ENCODE assay signal across 8 mouse cellular contexts in genomic region chr11:55423756-55424155, GRCm38 (mm10). TPM values are rescaled to one million over a fixed set of nuclear protein-coding genes. Genes with fewer than 3 reads are reported as not detected.
DNase-seq lines count a peak whose midpoint lies in the region; ATAC-seq and TF ChIP-seq lines count a peak whose summit lies in the region.

No protein-coding gene starts in this region.

- H3K4me1 ChIP-seq in intestine, embryonic 14.5 days (replicated peaks; ENCODE audit: control insufficient read depth, insufficient read depth, low read length), result peaks cover 46% of the 10 kb centered on the region
- 0 out of 2 replicates have a peak, but pooled peaks cover 3% of the 10 kb centered on the region for H3K4me1 ChIP-seq in intestine, postnatal 0 days (replicated peaks; ENCODE audit: control insufficient read depth, insufficient read depth, low read length)
- H3K4me1 ChIP-seq in hindbrain, embryonic 10.5 days (replicated peaks), result peaks cover 78% of the 10 kb centered on the region
- H3K4me1 ChIP-seq in midbrain, embryonic 15.5 days, result peaks cover 39% of the 10 kb centered on the region

- no peaks in the 10 kb centered on the region for H3K36me3 ChIP-seq in intestine, embryonic 14.5 days (ENCODE audit: control insufficient read depth, insufficient read depth, low read length)
- no peaks in the 10 kb centered on the region for H3K36me3 ChIP-seq in intestine, postnatal 0 days (ENCODE audit: control insufficient read depth, insufficient read depth)
- H3K36me3 ChIP-seq in hindbrain, embryonic 10.5 days, result no peaks in the 10 kb centered on the region
- H3K36me3 ChIP-seq in midbrain, embryonic 15.5 days (replicated peaks), result no peaks in the 10 kb centered on the region

- H3K4me3 ChIP-seq in intestine, embryonic 14.5 days (ENCODE audit: low read depth, low read length), result no peak overlapping the region
- H3K4me3 ChIP-seq in intestine, postnatal 0 days (ENCODE audit: low read depth, low read length), result no peak overlapping the region
- no peak overlapping the region for H3K4me3 ChIP-seq in hindbrain, embryonic 10.5 days
- H3K4me3 ChIP-seq in midbrain, embryonic 15.5 days, result no peak overlapping the region

- ATAC-seq in intestine, embryonic 14.5 days (replicated peaks; ENCODE audit: low FRiP score, low TSS enrichment, low read depth), result peak; percentile 37; the same call in 1 of the 2 replicates
- no peak for ATAC-seq in intestine, postnatal 0 days
- peak; percentile 65; the same call in 1 of the 2 replicates for ATAC-seq in midbrain, embryonic 15.5 days (replicated peaks)

- WGBS in intestine, embryonic 14.5 days, result 35% methylated on average over 4 of the region's 4 CpGs
- 25% methylated on average over 4 of the region's 4 CpGs for WGBS in intestine, postnatal 0 days
- WGBS in hindbrain, embryonic 10.5 days, result 28% methylated on average over 4 of the region's 4 CpGs
- WGBS in midbrain, embryonic 15.5 days, result 12% methylated on average over 4 of the region's 4 CpGs

- H3K4me2 ChIP-seq in intestine, embryonic 14.5 days (ENCODE audit: low read length), result no peak overlapping the region
- H3K4me2 ChIP-seq in intestine, postnatal 0 days (replicated peaks; ENCODE audit: low read depth), result no peak overlapping the region
- no peak overlapping the region for H3K4me2 ChIP-seq in midbrain, embryonic 15.5 days

- H3K27ac ChIP-seq in intestine, embryonic 14.5 days (ENCODE audit: low read depth), result peak overlapping the region; percentile 65
- no peak overlapping the region for H3K27ac ChIP-seq in intestine, postnatal 0 days (ENCODE audit: low read depth, low read length)
- H3K27ac ChIP-seq in hindbrain, embryonic 10.5 days, result peak overlapping the region; percentile 84
- peak overlapping the region; percentile 30 for H3K27ac ChIP-seq in midbrain, embryonic 15.5 days

- no peak for TF ChIP-seq CTCF in intestine, postnatal 0 days (IDR thresholded peaks at IDR 0.05; ENCODE audit: low read depth)

- DNase-seq in intestine, embryonic 14.5 days (ENCODE audit: low spot score), result no peak
- DNase-seq in NIH3T3 (ENCODE audit: low read depth), result peak; percentile 61
- peak; percentile 64 for DNase-seq in embryo, embryonic 10.5 days (ENCODE audit: low spot score)
- peak; percentile 66 for DNase-seq in hindbrain, embryonic 10.5 days (ENCODE audit: low spot score)
- no peak for DNase-seq in B cell, adult 2 months
- no peak for DNase-seq in right cerebral cortex, postnatal 14 days

- H3K9ac ChIP-seq in intestine, embryonic 14.5 days (ENCODE audit: low read length), result no peak overlapping the region
- no peak overlapping the region for H3K9ac ChIP-seq in intestine, postnatal 0 days (ENCODE audit: low read depth, low read length)
- no peak overlapping the region for H3K9ac ChIP-seq in midbrain, embryonic 15.5 days

- no peaks in the 10 kb centered on the region for H3K9me3 ChIP-seq in intestine, embryonic 14.5 days (ENCODE audit: control insufficient read depth, low read length)
- no peaks in the 10 kb centered on the region for H3K9me3 ChIP-seq in intestine, postnatal 0 days (ENCODE audit: control insufficient read depth)
- H3K9me3 ChIP-seq in hindbrain, embryonic 10.5 days, result no peaks in the 10 kb centered on the region
- H3K9me3 ChIP-seq in midbrain, embryonic 15.5 days, result no peaks in the 10 kb centered on the region

- H3K27me3 ChIP-seq in intestine, embryonic 14.5 days (replicated peaks; ENCODE audit: control insufficient read depth, insufficient read depth, low read length), result no peaks in the 10 kb centered on the region
- no peaks in the 10 kb centered on the region for H3K27me3 ChIP-seq in intestine, postnatal 0 days (replicated peaks; ENCODE audit: control insufficient read depth, insufficient read depth, low read length)
- H3K27me3 ChIP-seq in hindbrain, embryonic 10.5 days (ENCODE audit: insufficient read depth, poor library complexity, severe bottlenecking), result no peaks in the 10 kb centered on the region
- no peaks in the 10 kb centered on the region; the same call in 1 of the 2 replicates for H3K27me3 ChIP-seq in midbrain, embryonic 15.5 days (replicated peaks)

RNA-seq across cellular contexts. Expression of gene Sparc, which starts 0.8 kb away (rescaled TPM):
- polyA plus RNA-seq in intestine, embryonic 14.5 days (2014; fragmentation: Nextera tagmentation; extraction: Ambion mirVana), result 1,391 and 1,474 TPM in 2 replicates
- 931 and 943 TPM in 2 replicates for polyA plus RNA-seq in intestine, postnatal 0 days (2015; fragmentation: Nextera tagmentation; extraction: Ambion mirVana)
- 400 and 454 TPM in 2 replicates for polyA plus RNA-seq in hindbrain, embryonic 10.5 days (2016; fragmentation: Nextera tagmentation; extraction: Ambion mirVana)
- 482 and 547 TPM in 2 replicates for polyA plus RNA-seq in midbrain, embryonic 15.5 days (2015; fragmentation: Nextera tagmentation; extraction: Ambion mirVana)

RNA-seq across cellular contexts. Expression of gene Atox1, which starts 37.3 kb away (rescaled TPM):
- 400 and 443 TPM in 2 replicates for polyA plus RNA-seq in intestine, embryonic 14.5 days (2014; fragmentation: Nextera tagmentation; extraction: Ambion mirVana)
- 637 and 641 TPM in 2 replicates for polyA plus RNA-seq in intestine, postnatal 0 days (2015; fragmentation: Nextera tagmentation; extraction: Ambion mirVana)
- 269 and 322 TPM in 2 replicates for polyA plus RNA-seq in hindbrain, embryonic 10.5 days (2016; fragmentation: Nextera tagmentation; extraction: Ambion mirVana)
- polyA plus RNA-seq in midbrain, embryonic 15.5 days (2015; fragmentation: Nextera tagmentation; extraction: Ambion mirVana), result 225 and 229 TPM in 2 replicates

RNA-seq across cellular contexts. Expression of gene G3bp1, which starts 45.7 kb away (rescaled TPM):
- 198 and 212 TPM in 2 replicates for polyA plus RNA-seq in intestine, embryonic 14.5 days (2014; fragmentation: Nextera tagmentation; extraction: Ambion mirVana)
- 41.0 and 43.6 TPM in 2 replicates for polyA plus RNA-seq in intestine, postnatal 0 days (2015; fragmentation: Nextera tagmentation; extraction: Ambion mirVana)
- polyA plus RNA-seq in hindbrain, embryonic 10.5 days (2016; fragmentation: Nextera tagmentation; extraction: Ambion mirVana), result 221 and 269 TPM in 2 replicates
- 104 and 105 TPM in 2 replicates for polyA plus RNA-seq in midbrain, embryonic 15.5 days (2015; fragmentation: Nextera tagmentation; extraction: Ambion mirVana)

Comparison
In these comparisons a context has a peak if more than half of its experiments do, and no peak if none do; other contexts are left out.
1. DNase-seq: peak in NIH3T3 (single experiment), embryo, embryonic 10.5 days (single experiment) and hindbrain, embryonic 10.5 days (single experiment); none in intestine, embryonic 14.5 days (single experiment), B cell, adult 2 months (0 of 2) and right cerebral cortex, postnatal 14 days (single experiment).